Mouse (Mus musculus): ENCODE data around the gene Dnm3. TPM values are rescaled to one million over a fixed set of nuclear protein-coding genes. Genes with fewer than 3 reads are reported as not detected.
"Not testable (repeated sequence)": the region's sequence is repeated elsewhere in the genome, so short reads cannot be mapped to it uniquely, and the experiment has no call there.

The Dnm3 gene
- polyA plus RNA-seq, 1 experiment from 2014 or later, result 1.5 TPM

- Histone ChIP-seq H3K4me2 (no peak overlapping the region), H3K9me3 (replicated peaks; ENCODE audit: control insufficient read depth, low read length) (no peaks in the 10 kb centered on the region), H3K27ac (ENCODE audit: low read depth, low read length) (no peak overlapping the region), H3K9ac (ENCODE audit: low read depth, low read length) (no peak overlapping the region), H3K4me3 (ENCODE audit: low read depth, low read length) (no peak overlapping the region), H3K4me1 (ENCODE audit: control insufficient read depth, insufficient read depth, low read length) (no peaks in the 10 kb centered on the region), H3K27me3 (ENCODE audit: control insufficient read depth, insufficient read depth, low read length) (no peaks in the 10 kb centered on the region), H3K36me3 (ENCODE audit: control insufficient read depth, insufficient read depth, low read length) (no peaks in the 10 kb centered on the region)
- 79% methylated on average over 7 of the region's 7 CpGs for WGBS (ENCODE audit: insufficient replicate concordance)
- no peak for ATAC-seq (replicated peaks; ENCODE audit: insufficient number of reproducible peaks, low FRiP score, low TSS enrichment)
These were observed 64.9 kb downstream of the Dnm3 start for GRCm38 (mm10) chr1:162412787-162413429.

GRCm38 (mm10) chr1:162410207-162410965, 67.4 kb downstream of the Dnm3 start:
- WGBS (ENCODE audit: insufficient replicate concordance), result 82% methylated on average over 14 of the region's 14 CpGs
- H3K9me3 ChIP-seq (replicated peaks; ENCODE audit: control insufficient read depth, low read length), result no peaks in the 10 kb centered on the region
- no peak overlapping the region for H3K9ac ChIP-seq (ENCODE audit: low read depth, low read length)
- no peak overlapping the region for H3K4me2 ChIP-seq
- H3K27me3 ChIP-seq (ENCODE audit: control insufficient read depth, insufficient read depth, low read length), result no peaks in the 10 kb centered on the region
- no peak overlapping the region for H3K4me3 ChIP-seq (ENCODE audit: low read depth, low read length)
- no peak overlapping the region for H3K27ac ChIP-seq (ENCODE audit: low read depth, low read length)
- ATAC-seq (replicated peaks; ENCODE audit: insufficient number of reproducible peaks, low FRiP score, low TSS enrichment), result no peak
- H3K4me1 ChIP-seq (ENCODE audit: control insufficient read depth, insufficient read depth, low read length), result no peaks in the 10 kb centered on the region
- H3K36me3 ChIP-seq (ENCODE audit: control insufficient read depth, insufficient read depth, low read length), result no peaks in the 10 kb centered on the region

GRCm38 (mm10) chr1:162394549-162394948, 83.3 kb downstream of the Dnm3 start:
- WGBS (ENCODE audit: insufficient replicate concordance), result 59% methylated on average over 4 of the region's 4 CpGs
- Histone ChIP-seq H3K4me1 (ENCODE audit: control insufficient read depth, insufficient read depth, low read length) (no peaks in the 10 kb centered on the region), H3K36me3 (ENCODE audit: control insufficient read depth, insufficient read depth, low read length) (no peaks in the 10 kb centered on the region), H3K4me2 (no peak overlapping the region), H3K27me3 (ENCODE audit: control insufficient read depth, insufficient read depth, low read length) (no peaks in the 10 kb centered on the region), H3K9me3 (replicated peaks; ENCODE audit: control insufficient read depth, low read length) (no peaks in the 10 kb centered on the region), H3K4me3 (ENCODE audit: low read depth, low read length) (no peak overlapping the region), H3K9ac (ENCODE audit: low read depth, low read length) (no peak overlapping the region), H3K27ac (ENCODE audit: low read depth, low read length) (no peak overlapping the region)
- ATAC-seq (replicated peaks; ENCODE audit: insufficient number of reproducible peaks, low FRiP score, low TSS enrichment), result no peak

GRCm38 (mm10) chr1:162388442-162389165, 89.2 kb downstream of the Dnm3 start:
- no peak overlapping the region for H3K27ac ChIP-seq (ENCODE audit: low read depth, low read length)
- H3K4me3 ChIP-seq (ENCODE audit: low read depth, low read length), result no peak overlapping the region
- no peak overlapping the region for H3K4me2 ChIP-seq
- no peaks in the 10 kb centered on the region for H3K36me3 ChIP-seq (ENCODE audit: control insufficient read depth, insufficient read depth, low read length)
- WGBS (ENCODE audit: insufficient replicate concordance), result 67% methylated on average over 5 of the region's 5 CpGs
- no peak overlapping the region for H3K9ac ChIP-seq (ENCODE audit: low read depth, low read length)
- H3K9me3 ChIP-seq (replicated peaks; ENCODE audit: control insufficient read depth, low read length), result no peaks in the 10 kb centered on the region
- H3K4me1 ChIP-seq (ENCODE audit: control insufficient read depth, insufficient read depth, low read length), result no peaks in the 10 kb centered on the region
- H3K27me3 ChIP-seq (ENCODE audit: control insufficient read depth, insufficient read depth, low read length), result no peaks in the 10 kb centered on the region
- no peak for ATAC-seq (replicated peaks; ENCODE audit: insufficient number of reproducible peaks, low FRiP score, low TSS enrichment)

GRCm38 (mm10) chr1:162373068-162373467, 104.8 kb downstream of the Dnm3 start:
- not testable (repeated sequence) for H3K9ac ChIP-seq (ENCODE audit: low read depth, low read length); H3K27ac ChIP-seq (ENCODE audit: low read depth, low read length); H3K4me3 ChIP-seq (ENCODE audit: low read depth, low read length); ATAC-seq (replicated peaks; ENCODE audit: insufficient number of reproducible peaks, low FRiP score, low TSS enrichment); H3K4me2 ChIP-seq; H3K27me3 ChIP-seq (ENCODE audit: control insufficient read depth, insufficient read depth, low read length); H3K9me3 ChIP-seq (replicated peaks; ENCODE audit: control insufficient read depth, low read length); H3K4me1 ChIP-seq (ENCODE audit: control insufficient read depth, insufficient read depth, low read length); H3K36me3 ChIP-seq (ENCODE audit: control insufficient read depth, insufficient read depth, low read length)
- WGBS (ENCODE audit: insufficient replicate concordance), result 87% methylated on average over 1 of the region's 1 CpGs

- ATAC-seq (replicated peaks; ENCODE audit: insufficient number of reproducible peaks, low FRiP score, low TSS enrichment), result no peak
- Histone ChIP-seq H3K36me3 (ENCODE audit: control insufficient read depth, insufficient read depth, low read length) (no peaks in the 10 kb centered on the region), H3K4me1 (ENCODE audit: control insufficient read depth, insufficient read depth, low read length) (no peaks in the 10 kb centered on the region), H3K4me3 (ENCODE audit: low read depth, low read length) (no peak overlapping the region), H3K9me3 (replicated peaks; ENCODE audit: control insufficient read depth, low read length) (no peaks in the 10 kb centered on the region), H3K27ac (ENCODE audit: low read depth, low read length) (no peak overlapping the region), H3K9ac (ENCODE audit: low read depth, low read length) (no peak overlapping the region), H3K4me2 (no peak overlapping the region), H3K27me3 (ENCODE audit: control insufficient read depth, insufficient read depth, low read length) (no peaks in the 10 kb centered on the region)
- WGBS (ENCODE audit: insufficient replicate concordance), result 61% methylated on average over 4 of the region's 4 CpGs
These were observed 108.1 kb downstream of the Dnm3 start for GRCm38 (mm10) chr1:162369726-162370125.

GRCm38 (mm10) chr1:162361978-162362377, 115.9 kb downstream of the Dnm3 start:
- Histone ChIP-seq H3K9me3 (replicated peaks; ENCODE audit: control insufficient read depth, low read length) (no peaks in the 10 kb centered on the region), H3K4me1 (ENCODE audit: control insufficient read depth, insufficient read depth, low read length) (peaks cover 5% of the 10 kb centered on the region), H3K4me3 (ENCODE audit: low read depth, low read length) (no peak overlapping the region), H3K4me2 (no peak overlapping the region), H3K36me3 (ENCODE audit: control insufficient read depth, insufficient read depth, low read length) (no peaks in the 10 kb centered on the region), H3K27me3 (ENCODE audit: control insufficient read depth, insufficient read depth, low read length) (no peaks in the 10 kb centered on the region), H3K27ac (ENCODE audit: low read depth, low read length) (no peak overlapping the region), H3K9ac (ENCODE audit: low read depth, low read length) (no peak overlapping the region)
- WGBS (ENCODE audit: insufficient replicate concordance), result 46% methylated on average over 5 of the region's 5 CpGs
- no peak for ATAC-seq (replicated peaks; ENCODE audit: insufficient number of reproducible peaks, low FRiP score, low TSS enrichment)

- no peak for ATAC-seq (replicated peaks; ENCODE audit: insufficient number of reproducible peaks, low FRiP score, low TSS enrichment)
- Histone ChIP-seq H3K36me3 (ENCODE audit: control insufficient read depth, insufficient read depth, low read length) (no peaks in the 10 kb centered on the region), H3K27ac (ENCODE audit: low read depth, low read length) (no peak overlapping the region), H3K4me3 (ENCODE audit: low read depth, low read length) (no peak overlapping the region), H3K9me3 (replicated peaks; ENCODE audit: control insufficient read depth, low read length) (no peaks in the 10 kb centered on the region), H3K9ac (ENCODE audit: low read depth, low read length) (no peak overlapping the region), H3K27me3 (ENCODE audit: control insufficient read depth, insufficient read depth, low read length) (no peaks in the 10 kb centered on the region), H3K4me1 (ENCODE audit: control insufficient read depth, insufficient read depth, low read length) (peaks cover 5% of the 10 kb centered on the region), H3K4me2 (no peak overlapping the region)
- WGBS (ENCODE audit: insufficient replicate concordance), result 58% methylated on average over 8 of the region's 8 CpGs
These were observed 118.6 kb downstream of the Dnm3 start for GRCm38 (mm10) chr1:162359270-162359669.

Data from heart, embryonic 11.5 days (tissue).